Mouse (Mus musculus) forebrain, embryonic 14.5 days (tissue): ENCODE data around the gene Ddr1. TPM values are rescaled to one million over a fixed set of nuclear protein-coding genes. Genes with fewer than 3 reads are reported as not detected.

Experiments
- ATAC-seq: fragments of 200-750 bp; cut with Nextera tagmentation; 2 replicates; pipeline ENCODE4 v1.8.0; 2017; ENCODE audit warnings: mild to moderate bottlenecking, moderate library complexity
- DNase-seq: peaks from one replicate; pipeline ENCODE4 v3.0.0-alpha.2; 2015; ENCODE audit warnings: low spot score
- H3K27ac ChIP-seq: fragments of 300-500 bp; sonication (generic); 2 replicates; pipeline ENCODE4 v1.5.1; 2014; ENCODE audit warnings: low read depth, mild to moderate bottlenecking, control low read depth, low read length, moderate library complexity
- H3K27me3 ChIP-seq: fragments of 300-500 bp; sonication (generic); replicated peaks from 2 replicates; pipeline ENCODE4 v1.6.1; 2014; ENCODE audit warnings: low read length, control low read depth, mixed read lengths; ENCODE audit not compliant: control insufficient read depth, insufficient read depth
- H3K36me3 ChIP-seq: fragments of 300-500 bp; sonication (generic); 2 replicates; pipeline ENCODE4 v1.6.1; 2014; ENCODE audit warnings: low read length, control low read depth; ENCODE audit not compliant: control insufficient read depth, insufficient read depth
- H3K4me1 ChIP-seq: fragments of 300-500 bp; sonication (generic); 2 replicates; pipeline ENCODE4 v1.6.1; 2014; ENCODE audit warnings: antibody characterized with exemption, low read length, control low read depth; ENCODE audit not compliant: control insufficient read depth, insufficient read depth
- H3K4me2 ChIP-seq: fragments of 300-500 bp; sonication (generic); 2 replicates; pipeline ENCODE4 v1.6.1; 2014; ENCODE audit warnings: mild to moderate bottlenecking, control low read depth, low read length
- H3K4me3 ChIP-seq: fragments of 300-500 bp; sonication (generic); 2 replicates; pipeline ENCODE4 v1.5.1; 2014; ENCODE audit warnings: low read depth, low read length, control low read depth
- H3K9ac ChIP-seq: fragments of 300-500 bp; sonication (generic); 2 replicates; pipeline ENCODE4 v1.6.1; 2014; ENCODE audit warnings: mild to moderate bottlenecking, low read length, control low read depth, moderate library complexity
- H3K9me3 ChIP-seq: fragments of 300-500 bp; sonication (generic); replicated peaks from 2 replicates; pipeline ENCODE4 v1.6.1; 2016; ENCODE audit warnings: low read length, control low read depth, mixed read lengths; ENCODE audit not compliant: control insufficient read depth
- WGBS: fragments of 180-500 bp; shearing (Covaris S2); extraction: QIAGEN DNeasy Blood & Tissue Kit; methylation state at CpG from one replicate; pipeline ENCODE4 v1.1.7; 2014; 5-methylcytosine and 5-hydroxymethylcytosine counted together
- polyA plus RNA-seq: library from polyadenylated mRNA; unstranded; fragments of >200 nt; fragmentation: Nextera tagmentation; extraction: Ambion mirVana; gene quantifications from 2 replicates; pipeline ENCODE4 v1.2.1, GENCODE M21; 2014

The Ddr1 gene
- polyA plus RNA-seq, 1 experiment from 2014 or later = 62.0 TPM

- WGBS = 73% methylated on average over 13 of the region's 13 CpGs
- no peak within 1 kb of the TSS for H3K4me2 ChIP-seq
- ATAC-seq = no peak
Observed at GRCm38 (mm10) chr17:35643609-35644236, 60.7 kb downstream of the Ddr1 start, which contains the start of gene Mucl3. Mucl3 (minus strand) TSS chr17:35643695.

GRCm38 (mm10) chr17:35639352-35639751 lies 65.1 kb downstream of the Ddr1 start:
- Histone ChIP-seq H3K9ac (no peak overlapping the region), H3K27ac (no peak overlapping the region), H3K36me3 (no peaks in the 10 kb centered on the region), H3K9me3 (no peaks in the 10 kb centered on the region), H3K4me2 (no peak overlapping the region), H3K4me1 (peaks cover 3% of the 10 kb centered on the region; the same call in 1 of the 2 replicates), H3K27me3 (no peaks in the 10 kb centered on the region), H3K4me3 (no peak overlapping the region)
- ATAC-seq (no peak), DNase-seq (no peak)
- 85% methylated on average over 6 of the region's 6 CpGs for WGBS

More at GRCm38 (mm10) chr17:35643609-35644236, 60.7 kb downstream of the Ddr1 start, which contains the start of gene Mucl3:
- H3K36me3 ChIP-seq = no peaks in the 10 kb centered on the region
- no peaks in the 10 kb centered on the region for H3K9me3 ChIP-seq
- no peaks in the 10 kb centered on the region for H3K27me3 ChIP-seq
- H3K9ac ChIP-seq = no peak within 1 kb of the TSS
- H3K4me1 ChIP-seq = no peaks in the 10 kb centered on the region
- no peak for DNase-seq
- H3K27ac ChIP-seq = no peak within 1 kb of the TSS
- H3K4me3 ChIP-seq = no peak within 1 kb of the TSS

- DNase-seq (peak; percentile 78), ATAC-seq (peak; percentile 77; the same call in 1 of the 2 replicates)
- H3K4me2 ChIP-seq = no peak overlapping the region
Observed at GRCm38 (mm10) chr17:35638475-35639190, 65.8 kb downstream of the Ddr1 start.

GRCm38 (mm10) chr17:35636363-35636762 lies 68.1 kb downstream of the Ddr1 start:
- no peak overlapping the region for H3K9ac ChIP-seq
- ATAC-seq = no peak
- H3K27ac ChIP-seq = no peak overlapping the region
- H3K4me3 ChIP-seq = no peak overlapping the region
- no peaks in the 10 kb centered on the region for H3K9me3 ChIP-seq
- peaks cover 3% of the 10 kb centered on the region; the same call in 1 of the 2 replicates for H3K4me1 ChIP-seq
- H3K4me2 ChIP-seq = no peak overlapping the region
- WGBS = 37% methylated on average over 5 of the region's 5 CpGs
- no peaks in the 10 kb centered on the region for H3K36me3 ChIP-seq
- H3K27me3 ChIP-seq = no peaks in the 10 kb centered on the region
- DNase-seq = peak; percentile 29

More at GRCm38 (mm10) chr17:35638475-35639190, 65.8 kb downstream of the Ddr1 start:
- Histone ChIP-seq H3K4me1 (peaks cover 3% of the 10 kb centered on the region; the same call in 1 of the 2 replicates), H3K9ac (no peak overlapping the region), H3K36me3 (no peaks in the 10 kb centered on the region), H3K27me3 (no peaks in the 10 kb centered on the region), H3K4me3 (no peak overlapping the region), H3K27ac (no peak overlapping the region), H3K9me3 (no peaks in the 10 kb centered on the region)
- 31% methylated on average over 14 of the region's 14 CpGs for WGBS

GRCm38 (mm10) chr17:35635699-35636111 lies 68.7 kb downstream of the Ddr1 start:
- 0% methylated on average over 15 of the region's 15 CpGs for WGBS
- ATAC-seq (peak; percentile 79), DNase-seq (peak; percentile 87)
- Histone ChIP-seq H3K27me3 (no peaks in the 10 kb centered on the region), H3K27ac (no peak overlapping the region), H3K9ac (peak overlapping the region; percentile 51), H3K4me1 (peaks cover 3% of the 10 kb centered on the region; the same call in 1 of the 2 replicates), H3K4me2 (peak overlapping the region; percentile 56), H3K9me3 (no peaks in the 10 kb centered on the region), H3K36me3 (no peaks in the 10 kb centered on the region), H3K4me3 (peak overlapping the region; percentile 30)

- H3K9me3 ChIP-seq = no peaks in the 10 kb centered on the region
- H3K9ac ChIP-seq = no peak overlapping the region
- 83% methylated on average over 3 of the region's 3 CpGs for WGBS
- no peaks in the 10 kb centered on the region for H3K36me3 ChIP-seq
- H3K27me3 ChIP-seq = no peaks in the 10 kb centered on the region
- no peak overlapping the region for H3K4me2 ChIP-seq
- peaks cover 3% of the 10 kb centered on the region; the same call in 1 of the 2 replicates for H3K4me1 ChIP-seq
- ATAC-seq (no peak), DNase-seq (peak; percentile 4)
- no peak overlapping the region for H3K4me3 ChIP-seq
- H3K27ac ChIP-seq = no peak overlapping the region
Observed at GRCm38 (mm10) chr17:35635202-35635601, 69.2 kb downstream of the Ddr1 start.

GRCm38 (mm10) chr17:35633992-35634391 lies 70.4 kb downstream of the Ddr1 start:
- Histone ChIP-seq H3K36me3 (no peaks in the 10 kb centered on the region), H3K9ac (no peak overlapping the region), H3K27ac (no peak overlapping the region), H3K4me1 (peaks cover 3% of the 10 kb centered on the region; the same call in 1 of the 2 replicates), H3K27me3 (no peaks in the 10 kb centered on the region), H3K9me3 (no peaks in the 10 kb centered on the region), H3K4me2 (no peak overlapping the region), H3K4me3 (no peak overlapping the region)
- WGBS = 3% methylated on average over 1 of the region's 1 CpGs
- ATAC-seq (no peak), DNase-seq (peak; percentile 33)
